Mouse (Mus musculus): ENCODE measurements around the gene Lrmda. TPM values are rescaled to one million over a fixed set of nuclear protein-coding genes. Genes with fewer than 3 reads are reported as not detected.

Gene Lrmda
- polyA plus RNA-seq, 1 experiment from 2014 or later: 0.33 TPM

GRCm38 (mm10) chr14:22666437-22666836, 646.9 kb downstream of the Lrmda start:
- H3K9ac ChIP-seq: no peak overlapping the region
- WGBS: 85% methylated on average over 3 of the region's 3 CpGs
- no peak for ATAC-seq (ENCODE audit: low FRiP score, low read depth)
- no peaks in the 10 kb centered on the region for H3K4me1 ChIP-seq
- no peak overlapping the region for H3K27ac ChIP-seq
- H3K27me3 ChIP-seq (replicated peaks): no peaks in the 10 kb centered on the region
- no peak overlapping the region for H3K4me2 ChIP-seq (replicated peaks)
- H3K4me3 ChIP-seq: no peak overlapping the region
- no peaks in the 10 kb centered on the region for H3K36me3 ChIP-seq
- H3K9me3 ChIP-seq: no peaks in the 10 kb centered on the region

DNA sequence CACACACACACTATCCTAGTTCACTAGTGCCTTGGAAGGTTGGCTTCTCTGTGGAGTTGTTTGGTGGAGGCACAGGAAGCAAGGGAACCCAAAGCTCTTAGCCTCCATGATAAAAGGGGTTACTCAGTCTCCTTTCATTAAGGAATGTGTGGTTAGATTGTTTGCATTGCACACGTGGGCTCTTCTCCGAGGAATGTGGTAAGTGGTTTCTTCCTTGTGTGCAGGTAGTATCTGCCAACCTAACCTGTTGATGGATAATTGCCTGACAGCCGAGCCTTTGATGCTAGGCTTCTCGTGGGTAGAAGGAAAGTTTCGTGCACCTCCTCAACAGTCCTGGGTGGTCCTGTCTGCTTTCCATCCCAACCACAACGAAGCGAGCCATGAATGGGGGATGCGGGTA, 648.8 kb downstream of the Lrmda start:
- H3K27ac ChIP-seq: no peak overlapping the region
- no peaks in the 10 kb centered on the region for H3K36me3 ChIP-seq
- no peaks in the 10 kb centered on the region for H3K9me3 ChIP-seq
- 81% methylated on average over 8 of the region's 8 CpGs for WGBS
- H3K4me1 ChIP-seq: no peaks in the 10 kb centered on the region
- H3K4me2 ChIP-seq (replicated peaks): no peak overlapping the region
- no peak overlapping the region for H3K4me3 ChIP-seq
- no peaks in the 10 kb centered on the region for H3K27me3 ChIP-seq (replicated peaks)
- H3K9ac ChIP-seq: no peak overlapping the region
- no peak for ATAC-seq (ENCODE audit: low FRiP score, low read depth)

GRCm38 (mm10) chr14:22668711-22669110, 649.2 kb downstream of the Lrmda start:
- H3K9ac ChIP-seq: no peak overlapping the region
- 74% methylated on average over 6 of the region's 6 CpGs for WGBS
- no peak overlapping the region for H3K4me3 ChIP-seq
- no peaks in the 10 kb centered on the region for H3K27me3 ChIP-seq (replicated peaks)
- ATAC-seq (ENCODE audit: low FRiP score, low read depth): no peak
- no peak overlapping the region for H3K27ac ChIP-seq
- no peaks in the 10 kb centered on the region for H3K9me3 ChIP-seq
- no peaks in the 10 kb centered on the region for H3K36me3 ChIP-seq
- H3K4me1 ChIP-seq: 0 out of 2 replicates have a peak, but pooled peaks cover 4% of the 10 kb centered on the region
- no peak overlapping the region for H3K4me2 ChIP-seq (replicated peaks)

DNA sequence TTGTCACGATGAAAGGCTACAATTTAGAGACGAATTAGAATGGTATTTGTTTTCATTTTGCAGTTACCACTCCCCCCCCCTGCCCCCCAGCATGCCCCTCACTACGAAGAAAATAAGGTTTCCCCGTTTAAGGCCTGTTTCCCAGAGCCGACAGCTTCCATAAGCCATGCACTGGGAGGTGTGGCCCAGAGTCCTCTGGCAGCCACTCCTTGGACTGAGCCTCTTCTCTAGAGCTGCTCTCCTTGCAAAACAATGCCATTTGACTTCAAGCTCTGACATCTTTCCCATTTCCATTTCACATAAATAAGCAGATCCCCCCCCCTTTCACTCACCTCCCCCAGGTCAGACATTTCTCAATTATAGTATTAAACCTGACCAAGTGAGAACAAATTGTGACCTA, 654.1 kb downstream of the Lrmda start:
- H3K9ac ChIP-seq: no peak overlapping the region
- H3K9me3 ChIP-seq: no peaks in the 10 kb centered on the region
- no peak overlapping the region for H3K4me2 ChIP-seq (replicated peaks)
- H3K27ac ChIP-seq: no peak overlapping the region
- H3K4me3 ChIP-seq: no peak overlapping the region
- no peaks in the 10 kb centered on the region for H3K36me3 ChIP-seq
- 0 out of 2 replicates have a peak, but pooled peaks cover 7% of the 10 kb centered on the region for H3K4me1 ChIP-seq
- no peak for ATAC-seq (ENCODE audit: low FRiP score, low read depth)
- no peaks in the 10 kb centered on the region for H3K27me3 ChIP-seq (replicated peaks)
- WGBS: 21% methylated on average over 5 of the region's 5 CpGs

- WGBS: 36% methylated on average over 5 of the region's 5 CpGs
- H3K9ac ChIP-seq: no peak overlapping the region
- peak; percentile 74 for ATAC-seq (ENCODE audit: low FRiP score, low read depth)
- no peaks in the 10 kb centered on the region for H3K36me3 ChIP-seq
- H3K27ac ChIP-seq: peak overlapping the region; percentile 57
- no peak overlapping the region for H3K4me3 ChIP-seq
- H3K4me1 ChIP-seq: peaks cover 24% of the 10 kb centered on the region
- no peaks in the 10 kb centered on the region for H3K9me3 ChIP-seq
- 0 out of 2 replicates have a peak overlapping the region, but pooled peaks have one; percentile 20 for H3K4me2 ChIP-seq (replicated peaks)
- H3K27me3 ChIP-seq (replicated peaks): no peaks in the 10 kb centered on the region
Observed at GRCm38 (mm10) chr14:22679008-22679704, 659.6 kb downstream of the Lrmda start.

- 26% methylated on average over 9 of the region's 9 CpGs for WGBS
- Histone ChIP-seq H3K4me3 (no peak overlapping the region), H3K4me1 (peaks cover 24% of the 10 kb centered on the region), H3K9me3 (no peaks in the 10 kb centered on the region), H3K4me2 (replicated peaks) (0 out of 2 replicates have a peak overlapping the region, but pooled peaks have one; percentile 7), H3K27me3 (replicated peaks) (no peaks in the 10 kb centered on the region), H3K9ac (no peak overlapping the region), H3K36me3 (no peaks in the 10 kb centered on the region), H3K27ac (peak overlapping the region; percentile 57)
- ATAC-seq (ENCODE audit: low FRiP score, low read depth): peak; percentile 84
Observed at GRCm38 (mm10) chr14:22679705-22680643, 660.5 kb downstream of the Lrmda start.

- H3K9me3 ChIP-seq: no peaks in the 10 kb centered on the region
- no peak overlapping the region for H3K4me2 ChIP-seq (replicated peaks)
- no peak for ATAC-seq (ENCODE audit: low FRiP score, low read depth)
- no peak overlapping the region for H3K27ac ChIP-seq
- no peak overlapping the region for H3K4me3 ChIP-seq
- WGBS: 72% methylated on average over 4 of the region's 4 CpGs
- no peaks in the 10 kb centered on the region for H3K4me1 ChIP-seq
- H3K27me3 ChIP-seq (replicated peaks): no peaks in the 10 kb centered on the region
- H3K36me3 ChIP-seq: no peaks in the 10 kb centered on the region
- no peak overlapping the region for H3K9ac ChIP-seq
Observed at GRCm38 (mm10) chr14:22686886-22687285, 667.4 kb downstream of the Lrmda start.

DNA sequence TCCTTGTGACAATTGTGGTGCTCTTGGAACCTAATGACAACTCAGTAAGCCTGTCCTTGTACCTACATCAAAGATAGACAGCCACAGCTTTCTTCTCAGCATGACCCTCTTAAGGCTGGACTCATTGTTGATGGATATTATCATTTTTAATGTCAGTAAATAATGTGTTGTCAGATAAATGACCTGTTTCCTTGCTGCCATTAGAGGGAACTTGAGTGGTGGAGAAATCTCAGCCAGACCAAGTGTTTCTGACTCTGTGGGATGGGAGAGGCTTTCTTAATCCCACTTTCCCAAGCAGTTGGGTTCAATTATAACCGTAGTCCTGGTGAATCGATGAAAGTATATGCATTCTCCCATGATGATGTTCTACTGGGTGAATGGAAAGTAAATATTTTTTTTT, 668.9 kb downstream of the Lrmda start:
- H3K27ac ChIP-seq: no peak overlapping the region
- no peaks in the 10 kb centered on the region for H3K36me3 ChIP-seq
- no peak overlapping the region for H3K4me3 ChIP-seq
- H3K4me1 ChIP-seq: no peaks in the 10 kb centered on the region
- H3K4me2 ChIP-seq (replicated peaks): no peak overlapping the region
- 91% methylated on average over 2 of the region's 2 CpGs for WGBS
- H3K27me3 ChIP-seq (replicated peaks): no peaks in the 10 kb centered on the region
- no peak for ATAC-seq (ENCODE audit: low FRiP score, low read depth)
- no peak overlapping the region for H3K9ac ChIP-seq
- H3K9me3 ChIP-seq: no peaks in the 10 kb centered on the region

GRCm38 (mm10) chr14:22695448-22695847, 675.9 kb downstream of the Lrmda start:
- Histone ChIP-seq H3K4me2 (replicated peaks) (no peak overlapping the region), H3K4me3 (no peak overlapping the region), H3K4me1 (no peaks in the 10 kb centered on the region), H3K27ac (no peak overlapping the region), H3K9me3 (no peaks in the 10 kb centered on the region), H3K27me3 (replicated peaks) (no peaks in the 10 kb centered on the region), H3K36me3 (no peaks in the 10 kb centered on the region), H3K9ac (no peak overlapping the region)
- no peak for ATAC-seq (ENCODE audit: low FRiP score, low read depth)
- WGBS: 63% methylated on average over 6 of the region's 6 CpGs

GRCm38 (mm10) chr14:22695931-22696365, 676.4 kb downstream of the Lrmda start:
- H3K4me2 ChIP-seq (replicated peaks): no peak overlapping the region
- H3K36me3 ChIP-seq: no peaks in the 10 kb centered on the region
- H3K27ac ChIP-seq: no peak overlapping the region
- 77% methylated on average over 4 of the region's 4 CpGs for WGBS
- no peaks in the 10 kb centered on the region for H3K4me1 ChIP-seq
- no peaks in the 10 kb centered on the region for H3K9me3 ChIP-seq
- no peak overlapping the region for H3K4me3 ChIP-seq
- ATAC-seq (ENCODE audit: low FRiP score, low read depth): no peak
- no peak overlapping the region for H3K9ac ChIP-seq
- no peaks in the 10 kb centered on the region for H3K27me3 ChIP-seq (replicated peaks)

DNA sequence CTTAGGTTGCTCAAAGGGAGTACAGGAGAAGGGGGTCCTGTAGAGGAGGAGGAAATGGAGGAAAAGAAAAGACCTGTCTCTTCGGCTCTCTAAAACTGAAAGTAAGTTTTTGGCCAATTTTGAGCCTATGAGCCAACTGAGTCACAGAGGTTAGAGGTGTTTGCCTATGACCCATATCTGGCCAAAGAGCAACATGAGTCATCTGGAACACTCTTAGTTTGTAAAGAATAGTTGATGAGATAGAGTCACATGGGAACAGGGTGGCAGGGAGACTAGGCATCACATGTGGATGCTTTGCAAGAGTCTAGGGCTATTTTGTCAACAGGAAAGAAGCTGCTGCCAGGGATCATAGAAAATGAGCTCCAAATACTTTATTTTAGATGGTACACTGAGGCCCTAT, 680.7 kb downstream of the Lrmda start:
- ATAC-seq (ENCODE audit: low FRiP score, low read depth): no peak
- no peak overlapping the region for H3K4me2 ChIP-seq (replicated peaks)
- H3K9ac ChIP-seq: no peak overlapping the region
- no peaks in the 10 kb centered on the region for H3K9me3 ChIP-seq
- H3K4me3 ChIP-seq: no peak overlapping the region
- no peak overlapping the region for H3K27ac ChIP-seq
- H3K36me3 ChIP-seq: no peaks in the 10 kb centered on the region
- 94% methylated on average over 1 of the region's 1 CpGs for WGBS
- H3K4me1 ChIP-seq: no peaks in the 10 kb centered on the region
- no peaks in the 10 kb centered on the region for H3K27me3 ChIP-seq (replicated peaks)

DNA sequence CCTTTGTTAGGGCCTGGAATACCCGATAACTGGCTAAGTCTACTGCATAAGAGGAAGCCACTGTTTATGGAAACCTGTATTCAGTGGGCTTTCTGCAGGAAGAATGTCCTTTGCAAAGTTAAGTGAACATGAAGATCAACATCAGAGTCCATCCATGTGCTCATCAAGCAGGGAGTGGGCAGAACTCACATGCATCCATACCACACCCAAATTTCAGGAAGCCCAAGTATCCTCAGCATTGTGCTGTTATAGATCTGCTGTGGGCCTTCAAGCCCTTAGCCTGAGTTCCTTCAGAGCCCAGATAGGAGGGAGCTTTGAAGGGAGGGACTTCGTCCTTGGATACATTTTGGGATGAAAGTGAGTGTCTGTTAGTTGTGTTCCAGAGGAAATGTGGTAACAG, 681.2 kb downstream of the Lrmda start:
- Histone ChIP-seq H3K36me3 (no peaks in the 10 kb centered on the region), H3K9me3 (no peaks in the 10 kb centered on the region), H3K4me1 (no peaks in the 10 kb centered on the region), H3K4me2 (replicated peaks) (no peak overlapping the region), H3K27me3 (replicated peaks) (no peaks in the 10 kb centered on the region), H3K4me3 (no peak overlapping the region), H3K27ac (no peak overlapping the region), H3K9ac (no peak overlapping the region)
- no peak for ATAC-seq (ENCODE audit: low FRiP score, low read depth)
- WGBS: 97% methylated on average over 2 of the region's 2 CpGs
